Mouse (Mus musculus) layer of hippocampus, adult 11-12 months (tissue): Measurements from ENCODE around the gene Zap70.
"Not testable (repeated sequence)": the region's sequence is repeated elsewhere in the genome, so short reads cannot be mapped to it uniquely, and the experiment has no call there.

Experiments used
- DNase-seq: peaks from one replicate; pipeline ENCODE4 v3.0.0; 2022; ENCODE audit warnings: low spot score

Gene Zap70

DNA sequence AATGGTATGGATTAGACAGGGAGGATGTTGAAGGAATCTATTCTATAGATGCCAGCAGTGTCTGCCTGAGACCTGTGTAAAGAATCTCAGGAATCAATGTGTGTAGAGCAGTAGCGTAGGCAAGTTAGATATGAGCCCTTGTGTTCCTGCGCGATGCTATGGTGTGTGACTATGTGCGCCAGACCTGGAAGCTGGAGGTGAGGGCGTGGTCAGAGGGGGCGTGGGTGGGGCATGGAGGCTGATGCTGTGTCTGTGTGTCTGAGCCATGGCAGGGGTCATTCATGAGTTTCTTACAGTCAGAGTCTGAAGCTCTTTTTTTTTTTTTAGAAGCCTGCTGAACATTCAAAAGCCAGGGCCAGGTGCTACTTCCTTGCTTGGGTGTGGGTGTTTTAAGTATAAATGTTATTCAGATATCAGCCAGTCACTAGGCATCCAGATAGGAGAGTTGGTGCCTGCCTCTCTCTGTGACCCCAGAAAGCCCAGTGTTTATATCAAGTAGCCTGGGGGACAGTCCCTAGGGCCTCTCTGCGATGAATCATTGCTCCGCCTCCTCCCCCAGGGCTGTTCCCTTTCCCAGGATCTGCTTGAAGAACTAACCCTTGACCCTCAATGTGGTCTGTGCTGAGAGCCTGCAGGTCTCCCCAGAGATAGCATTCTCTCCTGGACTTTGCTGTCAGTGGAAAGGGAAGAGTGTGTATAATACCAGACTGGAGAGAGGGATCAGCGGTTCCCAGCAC, 10.8 kb downstream of the Zap70 start:
- no peak for DNase-seq

DNA sequence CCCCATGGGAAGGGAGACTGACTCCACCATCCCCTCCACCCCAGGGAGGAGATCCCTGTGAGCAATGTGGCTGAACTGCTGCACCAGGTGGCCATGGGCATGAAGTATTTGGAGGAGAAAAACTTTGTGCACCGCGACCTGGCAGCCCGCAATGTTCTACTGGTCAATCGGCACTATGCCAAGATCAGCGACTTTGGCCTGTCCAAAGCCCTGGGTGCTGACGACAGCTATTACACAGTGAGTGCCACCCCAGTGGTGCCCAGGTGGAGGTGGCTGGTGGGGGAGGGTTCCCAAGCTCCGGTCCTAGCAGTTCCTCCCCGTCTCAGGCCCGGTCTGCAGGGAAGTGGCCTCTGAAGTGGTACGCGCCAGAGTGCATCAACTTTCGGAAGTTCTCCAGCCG, 19.2 kb downstream of the Zap70 start:
- no peak for DNase-seq

DNA sequence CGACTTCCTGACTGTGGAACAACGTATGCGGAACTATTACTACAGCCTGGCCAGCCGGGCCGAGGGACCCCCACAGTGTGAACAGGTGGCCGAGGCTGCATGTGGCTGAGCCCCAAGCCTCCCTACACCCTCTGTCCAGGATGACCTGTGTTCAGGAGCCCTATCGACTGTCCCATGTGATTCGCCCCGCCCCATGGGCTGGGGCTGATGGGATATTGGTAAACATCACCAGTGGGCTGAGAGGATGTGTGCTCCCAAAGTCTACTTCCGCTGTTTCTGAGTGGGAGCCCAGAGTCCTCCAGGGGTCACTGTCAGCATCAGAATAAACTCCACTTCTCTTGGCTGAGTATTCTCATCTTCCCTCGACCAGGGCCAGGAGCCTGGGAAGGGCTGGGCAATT, 20.9 kb downstream of the Zap70 start:
- DNase-seq = no peak

DNA sequence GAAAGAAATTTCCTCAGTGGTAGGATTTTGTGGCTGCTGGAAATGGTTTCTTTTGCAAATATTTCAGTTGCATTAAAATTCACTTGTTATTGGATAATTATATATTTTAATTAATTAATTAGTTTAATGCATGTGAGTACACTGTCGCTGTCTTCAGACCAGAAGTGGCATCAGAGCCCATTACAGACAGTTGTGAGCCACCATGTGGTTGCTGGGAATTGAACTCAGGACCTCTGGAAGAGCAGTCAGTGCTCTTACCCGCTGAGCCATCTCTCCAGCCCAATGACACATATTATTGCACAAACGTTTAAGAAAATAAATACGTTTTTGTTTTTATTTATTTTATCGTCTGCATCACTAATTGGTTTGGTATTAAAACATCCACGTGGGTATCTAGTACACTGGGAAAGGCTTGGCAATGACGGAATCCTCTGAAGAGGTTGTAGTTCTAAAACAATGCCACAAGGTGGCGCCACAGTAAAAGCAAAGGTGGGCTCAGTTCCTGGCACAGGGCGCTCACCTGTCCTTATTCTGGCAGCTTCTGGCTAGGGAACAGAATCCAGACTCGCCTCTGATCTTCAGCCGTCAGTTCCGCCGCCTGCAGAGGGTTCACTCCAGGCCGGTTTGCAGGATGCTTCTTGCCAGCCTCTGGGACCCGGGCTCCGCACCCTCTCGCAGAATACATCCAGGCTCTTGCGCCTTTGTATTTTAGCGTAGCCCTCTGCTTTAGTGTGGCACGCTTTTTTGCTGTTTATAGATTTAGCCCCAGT, 23.0 kb downstream of the Zap70 start:
- peak; percentile 82 for DNase-seq

DNA sequence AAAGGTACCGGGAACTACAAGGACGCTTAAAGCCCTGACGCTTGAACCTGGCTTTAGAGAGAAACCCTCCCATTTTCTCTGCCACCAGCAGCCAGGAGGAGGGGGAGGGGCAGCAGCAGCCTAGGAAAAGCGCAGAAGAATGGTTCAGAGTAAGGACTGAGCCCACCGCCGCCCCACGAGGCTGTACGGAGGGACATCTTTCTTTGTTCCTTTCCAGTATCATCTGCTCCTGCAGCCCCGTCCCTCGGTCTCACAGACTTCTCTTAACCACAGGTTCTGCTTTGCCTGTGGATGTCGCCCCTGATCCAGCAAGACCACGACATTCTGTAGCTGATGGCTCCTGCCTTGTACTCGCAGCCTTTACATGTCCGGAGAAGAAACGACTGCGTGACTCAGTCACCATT, 23.6 kb downstream of the Zap70 start:
- no peak for DNase-seq

DNA sequence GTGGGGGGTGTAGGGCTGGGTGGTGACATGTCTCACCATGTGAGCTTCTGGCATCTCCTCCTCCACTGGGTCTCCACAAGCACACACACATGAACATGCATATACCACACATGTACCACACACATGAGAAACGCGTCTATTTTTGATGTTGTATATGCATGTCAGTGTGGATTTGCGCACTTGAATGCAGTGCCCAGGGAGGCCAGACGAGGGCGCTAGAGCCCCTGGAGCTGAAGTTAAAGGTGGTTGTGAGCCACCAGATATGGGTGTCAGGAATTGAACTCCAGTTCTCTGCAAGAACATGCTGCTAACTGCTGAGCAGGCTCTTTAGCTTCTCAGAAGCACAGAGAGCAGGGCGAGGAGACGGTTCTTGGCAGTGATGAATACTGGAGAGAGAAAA, 24.8 kb downstream of the Zap70 start:
- DNase-seq = no peak

DNA sequence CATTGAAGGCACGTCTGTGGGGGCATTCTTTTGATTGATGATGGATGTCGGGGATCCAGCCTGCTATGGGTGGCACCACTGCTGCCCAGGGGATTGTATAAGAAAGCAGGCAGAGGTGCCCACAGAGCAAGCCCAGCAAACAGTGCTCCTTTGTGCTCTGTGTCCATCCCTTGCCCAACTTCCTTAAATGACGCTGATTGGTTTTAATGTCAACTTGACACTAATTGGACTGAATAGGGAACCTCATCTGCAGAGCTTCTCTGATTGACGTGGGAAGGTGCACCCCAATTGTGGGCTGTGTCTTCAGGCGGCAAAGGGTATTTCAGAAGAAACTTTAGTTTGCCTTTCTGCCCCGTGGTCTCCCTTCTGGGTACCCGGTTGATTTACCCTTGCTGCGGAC, 27.8 kb downstream of the Zap70 start:
- DNase-seq = no peak

DNA sequence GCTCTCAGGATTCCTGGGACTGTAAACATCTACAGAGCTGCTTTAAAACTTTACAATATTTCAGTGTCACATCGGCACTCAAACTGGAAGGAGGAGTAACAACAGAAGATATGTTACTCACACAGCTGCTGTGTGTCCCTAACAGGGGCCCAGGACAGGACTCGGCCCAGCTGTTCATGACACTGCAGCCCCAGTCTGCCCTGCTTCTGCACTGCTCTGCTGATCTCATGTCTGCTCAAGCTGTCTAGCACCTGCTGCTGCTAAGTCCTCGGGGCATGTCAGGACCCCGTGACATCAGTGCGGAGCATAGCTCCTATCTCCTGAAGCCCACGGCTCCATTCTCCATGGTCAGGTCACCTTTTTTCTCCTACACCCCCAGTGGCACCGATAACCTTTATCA, 35.1 kb downstream of the Zap70 start:
- no peak for DNase-seq

DNA sequence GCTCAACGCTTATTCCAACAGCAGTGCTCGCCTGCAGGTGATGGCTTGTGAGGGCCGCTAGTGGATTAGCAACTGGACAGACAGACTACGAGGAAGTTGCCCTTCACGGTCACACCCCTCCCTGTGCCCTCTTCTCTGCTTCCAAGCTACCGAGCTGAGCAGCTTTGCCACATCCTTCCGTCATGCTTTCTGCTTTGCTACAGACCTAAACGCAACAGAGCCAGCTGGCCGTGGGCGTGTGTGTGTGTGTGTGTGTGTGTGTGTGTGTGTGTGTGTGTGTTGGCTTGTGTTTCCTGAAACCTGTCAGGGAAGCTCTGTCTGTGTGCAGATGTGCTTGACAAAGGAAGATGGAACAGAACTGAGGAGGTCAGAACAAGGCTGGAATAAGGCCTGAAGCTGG, 35.9 kb downstream of the Zap70 start:
- DNase-seq = peak; percentile 73

DNA sequence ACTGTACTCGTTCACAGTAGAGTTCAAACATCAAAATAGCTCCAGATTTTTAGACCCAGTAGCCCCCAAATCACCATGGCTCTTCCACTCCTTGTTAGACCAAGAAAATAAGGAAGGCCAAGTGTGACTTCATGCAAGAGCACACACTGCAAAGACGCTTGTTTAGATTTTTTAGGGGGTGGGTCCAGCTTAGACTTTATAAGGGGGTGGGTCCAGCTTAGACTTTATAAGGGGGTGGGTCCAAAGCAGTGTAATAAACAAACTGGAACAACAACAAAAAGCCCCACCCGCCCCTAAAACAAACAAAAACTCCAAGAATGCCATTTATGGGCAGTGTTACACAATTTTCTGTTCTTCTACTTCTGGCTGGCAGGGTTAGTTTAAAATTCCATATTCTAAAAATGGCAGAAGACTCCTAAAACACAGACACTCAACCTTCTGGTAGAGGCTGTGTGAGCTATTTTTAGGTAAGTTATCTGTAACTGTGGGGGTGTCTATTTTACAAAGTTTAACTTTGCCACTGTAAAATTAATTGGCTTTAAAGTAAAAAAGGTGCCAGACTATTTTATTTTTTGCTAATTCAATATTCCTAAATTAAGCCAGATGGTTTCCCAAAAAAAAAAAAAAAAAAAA, 38.9 kb downstream of the Zap70 start:
- DNase-seq = no peak

DNA sequence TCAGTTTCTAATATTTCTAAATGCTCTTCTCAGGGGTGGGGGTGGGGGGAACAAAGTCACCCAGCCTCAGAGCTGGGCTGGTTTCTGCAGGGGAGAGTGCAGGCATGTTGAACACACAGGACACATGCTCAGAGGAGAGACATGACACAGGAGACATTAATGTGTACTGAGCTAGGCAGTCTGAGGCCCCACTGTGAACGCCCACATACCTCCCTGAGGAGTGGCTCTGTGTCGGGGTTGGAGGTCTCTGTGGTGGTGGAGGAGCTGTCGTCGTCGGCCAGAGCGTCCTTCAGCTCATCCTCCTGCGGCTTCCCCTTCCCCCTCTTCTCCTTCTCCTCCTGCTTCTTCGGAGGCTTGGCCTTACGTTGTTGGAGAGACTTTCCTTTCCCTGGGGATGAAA, 42.7 kb downstream of the Zap70 start:
- no peak for DNase-seq

DNA sequence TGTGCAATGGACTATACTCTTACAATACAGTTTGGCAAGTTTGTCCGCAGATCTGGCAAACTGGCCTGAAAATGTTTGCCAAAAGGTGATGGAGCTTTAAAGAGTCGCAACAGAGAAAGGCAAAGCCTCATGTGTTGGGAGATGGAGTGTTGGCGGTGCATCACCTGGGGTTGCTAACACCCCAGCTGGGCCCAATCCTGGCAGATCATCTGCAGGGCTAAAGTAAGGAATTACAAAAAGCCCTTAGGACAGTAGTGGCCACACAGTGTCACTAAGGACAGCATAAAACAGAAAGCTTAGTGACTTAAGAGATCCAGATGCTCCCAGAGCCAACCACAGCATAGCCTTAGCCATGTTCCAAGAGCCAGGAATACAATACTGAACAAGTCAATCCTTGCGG, 43.2 kb downstream of the Zap70 start:
- DNase-seq = no peak

DNA sequence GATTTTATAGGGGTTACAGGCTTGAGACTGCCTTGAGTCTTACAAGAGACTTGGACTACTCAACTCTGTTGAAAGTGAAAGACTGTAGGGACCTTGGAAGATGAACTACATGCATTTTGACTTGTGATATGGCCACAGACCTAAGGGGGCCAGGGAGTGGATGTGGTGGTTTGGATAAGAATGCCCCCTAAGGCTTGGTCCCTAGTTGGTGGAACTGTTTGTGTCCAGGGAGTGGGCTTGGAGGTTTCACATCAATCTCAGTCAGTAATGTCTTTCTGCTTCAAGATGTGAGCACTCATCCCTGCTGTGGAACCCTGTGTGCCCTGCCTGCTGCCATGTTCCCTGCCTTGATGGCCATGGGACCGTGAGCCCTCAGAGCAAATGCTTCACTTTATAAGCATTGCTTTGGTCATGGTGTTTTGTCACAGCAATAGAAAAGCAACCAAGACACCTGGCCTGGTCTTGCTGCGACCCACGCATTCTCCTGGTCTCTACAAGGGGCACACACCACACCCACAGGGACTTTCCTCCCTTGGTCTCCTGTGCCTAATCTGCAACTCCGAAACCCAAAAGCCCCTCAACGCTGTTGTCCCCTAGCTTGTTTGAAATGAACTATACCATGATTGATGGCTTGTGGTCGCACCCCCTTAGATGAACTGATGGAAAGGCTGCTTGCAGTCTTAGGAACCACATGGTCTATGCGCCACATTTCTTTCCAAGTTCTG, 44.7 kb downstream of the Zap70 start:
- no peak for DNase-seq

DNA sequence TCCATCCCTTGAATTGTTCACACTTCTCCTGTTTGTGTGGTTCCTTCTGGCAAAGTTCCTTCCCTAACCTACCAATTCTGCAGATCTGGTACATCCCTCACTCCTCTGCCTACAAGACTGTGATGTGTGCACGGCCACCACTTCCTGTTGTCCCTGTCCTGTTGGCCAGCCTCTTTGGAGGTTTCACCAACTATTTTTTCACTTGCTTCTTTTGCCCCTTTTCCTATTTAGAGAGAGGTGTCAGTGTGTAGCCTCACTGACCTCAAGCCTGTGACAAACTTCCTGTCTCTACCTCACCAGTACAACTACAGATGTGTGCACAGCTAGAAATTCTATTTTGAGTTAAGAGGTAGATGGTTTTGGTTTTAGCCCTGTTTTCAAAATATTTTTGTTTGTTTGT, 45.5 kb downstream of the Zap70 start:
- DNase-seq = no peak

DNA sequence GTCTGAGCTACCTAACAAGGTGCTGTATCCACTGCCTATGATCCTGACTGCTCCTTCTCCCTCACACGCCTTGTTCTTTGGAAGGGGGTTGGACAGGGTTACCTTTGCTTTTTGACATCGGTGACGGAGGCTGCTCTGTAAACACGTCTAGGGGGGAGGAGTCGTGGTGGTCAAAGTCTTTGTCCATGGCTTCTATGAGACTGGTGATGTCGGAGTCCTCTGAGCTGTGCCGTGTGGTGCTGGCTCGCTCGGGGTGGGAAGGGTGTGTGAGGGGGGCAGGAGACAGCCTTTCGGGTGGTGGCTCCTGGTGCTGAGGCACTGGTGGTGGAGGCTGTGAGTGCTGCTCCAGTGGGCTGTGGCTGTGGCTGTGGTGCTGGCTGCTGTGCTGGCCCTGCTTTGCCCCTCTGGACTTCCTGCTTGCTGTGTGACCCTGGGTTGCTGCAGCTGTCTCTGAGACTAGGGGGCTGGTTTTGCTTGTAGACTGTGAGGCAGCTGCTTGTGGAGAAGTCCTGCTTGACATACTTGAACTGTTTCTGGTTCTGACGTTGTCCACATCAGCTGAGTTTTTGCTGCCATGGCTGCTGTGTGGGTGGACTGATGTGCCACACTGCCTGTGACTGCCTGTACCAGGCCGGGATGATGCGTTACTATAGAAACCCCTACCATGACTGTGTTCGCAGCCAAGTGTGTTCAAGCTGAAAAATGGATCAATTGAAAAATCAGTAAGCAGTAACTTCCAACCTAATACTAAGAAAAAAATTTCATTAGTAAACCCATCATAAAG, 46.4 kb downstream of the Zap70 start:
- DNase-seq = peak; percentile 60

DNA sequence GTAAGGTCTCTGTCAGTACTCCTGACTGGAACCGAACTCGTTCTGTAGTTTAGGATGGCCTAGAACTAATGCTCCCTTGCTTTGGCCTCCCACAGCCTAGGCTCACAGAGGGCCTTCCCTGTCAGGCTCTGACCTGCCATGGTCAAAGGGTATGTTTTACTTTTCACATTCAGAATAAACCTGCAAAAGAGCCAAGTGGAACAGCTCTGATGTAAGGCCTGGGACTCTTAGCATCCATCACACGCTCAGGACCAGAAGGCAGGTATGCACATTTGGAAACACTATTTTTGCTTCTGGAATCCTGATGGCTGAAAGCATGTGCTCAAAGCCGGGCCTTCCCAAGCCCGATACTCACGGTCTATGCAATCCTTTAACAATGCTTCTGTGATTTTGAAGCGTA, 50.2 kb downstream of the Zap70 start:
- no peak for DNase-seq

DNA sequence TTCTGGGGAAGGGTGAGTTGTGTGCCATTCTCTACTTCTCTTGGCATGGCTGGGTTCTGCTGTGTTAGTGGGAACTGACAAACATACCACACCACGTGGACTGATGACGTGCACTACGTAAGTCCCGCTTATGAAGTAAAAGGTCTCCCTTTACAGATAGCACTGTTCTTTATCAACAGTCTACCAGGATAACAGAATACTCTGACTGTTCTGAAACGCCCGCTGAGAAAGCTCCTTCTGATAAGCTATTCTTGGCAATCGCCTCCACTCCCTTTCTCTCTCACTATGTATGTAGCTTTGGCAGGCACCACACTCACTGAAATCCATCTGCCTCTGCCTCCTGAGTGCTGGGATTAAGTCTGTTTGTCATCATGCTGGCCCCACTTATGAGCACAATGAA, 51.8 kb downstream of the Zap70 start:
- DNase-seq = peak; percentile 73

DNA sequence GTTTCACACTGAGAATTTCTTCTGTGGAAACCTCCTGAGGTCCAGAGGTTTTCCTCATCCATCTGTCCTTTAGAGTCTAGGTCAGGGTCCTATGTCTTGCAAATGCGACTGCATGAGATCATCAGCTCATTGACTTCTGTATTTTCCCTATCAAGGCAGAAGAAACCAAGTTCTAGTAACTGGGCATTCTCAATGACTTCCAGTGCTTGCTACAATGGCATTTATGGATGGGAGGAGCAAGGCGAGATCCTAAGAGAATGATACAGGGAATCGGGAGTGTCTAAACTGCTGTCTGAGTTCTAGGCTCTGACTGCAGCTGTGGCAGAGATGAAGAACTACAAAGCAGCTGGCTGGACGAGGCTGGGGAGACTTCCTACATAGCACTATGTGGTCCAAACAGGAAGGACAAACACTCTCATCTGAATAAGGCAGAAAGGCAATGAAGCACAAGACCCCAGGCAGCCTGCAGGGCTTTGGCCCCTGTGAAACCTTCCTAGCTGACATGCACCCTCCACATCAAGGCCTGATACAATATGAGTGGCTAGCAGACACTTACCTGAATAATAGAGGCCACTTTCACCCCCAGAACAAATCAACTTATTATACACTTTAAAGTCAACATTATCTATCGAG, 52.8 kb downstream of the Zap70 start:
- DNase-seq = no peak

DNA sequence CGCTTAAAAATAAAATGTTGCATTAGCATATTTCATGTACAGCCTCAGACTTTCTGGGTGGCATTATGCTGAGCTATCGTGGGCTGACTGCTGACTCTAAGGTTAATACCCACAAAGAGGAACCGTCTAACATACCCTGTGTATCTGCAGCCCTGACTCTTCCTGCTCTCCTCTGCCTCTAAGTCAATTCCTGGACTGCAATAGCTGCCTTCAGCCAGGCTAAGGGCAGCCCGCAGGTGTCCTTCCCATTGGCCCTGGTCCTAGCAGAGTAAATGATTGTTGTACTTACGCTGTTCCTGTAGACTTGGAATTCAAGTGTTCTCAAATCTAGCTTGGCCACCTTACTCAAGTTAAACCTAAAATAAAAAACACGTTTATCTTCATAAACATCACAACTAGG, 53.6 kb downstream of the Zap70 start:
- DNase-seq = no peak

DNA sequence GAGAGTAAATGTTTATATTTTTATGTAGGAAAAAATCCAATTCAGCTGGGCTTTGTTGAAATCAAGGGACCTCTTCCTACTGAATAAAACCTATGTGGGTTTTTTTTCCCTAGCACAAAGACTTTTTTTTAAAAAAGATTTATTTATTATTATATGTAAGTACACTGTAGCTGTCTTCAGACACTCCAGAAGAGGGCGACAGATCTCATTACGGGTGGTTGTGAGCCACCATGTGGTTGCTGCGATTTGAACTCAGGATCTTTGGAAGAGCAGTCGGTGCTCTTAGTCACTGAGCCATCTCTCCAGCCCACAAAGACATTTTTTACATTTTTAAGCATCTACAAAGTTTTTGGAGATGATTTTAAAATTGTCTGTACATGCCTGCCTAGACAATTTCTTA, 60.3 kb downstream of the Zap70 start:
- not testable (repeated sequence) for DNase-seq

DNA sequence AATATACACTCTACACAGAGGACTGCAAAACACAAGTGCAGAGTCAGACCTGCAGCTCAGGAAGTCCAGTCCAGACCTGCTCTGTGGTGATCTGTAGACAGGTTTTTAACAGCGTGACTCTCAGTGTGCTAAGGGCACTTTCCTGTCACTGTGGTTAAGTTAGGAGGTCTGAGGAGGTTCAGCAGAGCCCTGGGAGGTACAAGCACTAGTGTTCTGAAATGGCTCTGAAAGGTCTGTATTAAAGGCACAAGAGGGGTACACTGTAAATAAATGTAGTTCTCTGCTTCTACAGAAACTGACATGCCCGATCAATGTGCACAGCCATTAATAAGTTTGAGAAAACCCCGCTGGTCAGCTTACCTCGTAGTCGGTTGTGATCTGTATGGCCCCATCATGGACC, 62.8 kb downstream of the Zap70 start:
- DNase-seq = no peak
